Mouse (Mus musculus): ENCODE measurements around the gene Psg29. TPM values are rescaled to one million over a fixed set of nuclear protein-coding genes. Genes with fewer than 3 reads are reported as not detected.

The Psg29 gene
- total RNA-seq (2023), result not detected

GRCm38 (mm10) chr7:17203177-17203576, at the start of gene Psg29:
Psg29 (plus strand) TSS chr7:17203477.

Other genes with a start within 250 kb of the Psg29 start
- not detected for gene Pnmal1, start 243.8 kb upstream of the Psg29 start, total RNA-seq (2023)
- gene Gm42372, start 220.4 kb upstream of the Psg29 start, total RNA-seq (2023), result not detected
- gene Ccdc8, start 210.8 kb upstream of the Psg29 start, total RNA-seq (2023), result not detected
- 10 to 100 TPM; 76.2 to 77.0 TPM for gene Ppp5c, start 175.6 kb upstream of the Psg29 start, total RNA-seq (2023)
- gene Hif3a, start 141.1 kb upstream of the Psg29 start, total RNA-seq (2023), result under 1 TPM in 1 of 2 experiments, not detected in 1; 0.24 TPM
- gene Psg16, start 129.4 kb upstream of the Psg29 start, total RNA-seq (2023), result under 1 TPM; 0.15 to 0.18 TPM
- not detected for gene Ceacam3, start 53.2 kb upstream of the Psg29 start, total RNA-seq (2023)

Data from monocyte, adult 59 days (primary cell).